Mouse (Mus musculus): ENCODE measurements around the gene Mapk7. TPM values are rescaled to one million over a fixed set of nuclear protein-coding genes. Genes with fewer than 3 reads are reported as not detected.

The Mapk7 gene
- polyA plus RNA-seq, 1 experiment from 2014 or later = 57.9 TPM

GRCm38 (mm10) chr11:61485541-61486457 is 8.4 kb downstream of the Mapk7 start:
- Histone ChIP-seq H3K9ac (no peak overlapping the region), H3K36me3 (replicated peaks; ENCODE audit: control insufficient read depth, insufficient read depth) (peaks cover 35% of the 10 kb centered on the region), H3K4me2 (replicated peaks) (peak overlapping the region; percentile 33), H3K9me3 (ENCODE audit: control insufficient read depth, low read length) (no peaks in the 10 kb centered on the region), H3K4me1 (replicated peaks; ENCODE audit: control insufficient read depth, insufficient read depth, low read length) (peaks cover 30% of the 10 kb centered on the region), H3K27ac (peak overlapping the region; percentile 79), H3K4me3 (replicated peaks; ENCODE audit: low read length) (0 out of 2 replicates have a peak overlapping the region, but pooled peaks have one; percentile 5), H3K27me3 (ENCODE audit: control insufficient read depth, insufficient read depth, low read length) (no peaks in the 10 kb centered on the region)
- ATAC-seq (ENCODE audit: low FRiP score) (no peak), DNase-seq (ENCODE audit: low spot score) (no peak)
- WGBS = 39% methylated on average over 22 of the region's 22 CpGs

- peak; percentile 59 for DNase-seq (ENCODE audit: low spot score)
- Histone ChIP-seq H3K4me1 (replicated peaks; ENCODE audit: control insufficient read depth, insufficient read depth, low read length) (peaks cover 30% of the 10 kb centered on the region), H3K4me3 (replicated peaks; ENCODE audit: low read length) (0 out of 2 replicates have a peak within 1 kb of the TSS, but pooled peaks have one; percentile 5), H3K4me2 (replicated peaks) (peak within 1 kb of the TSS; percentile 33), H3K36me3 (replicated peaks; ENCODE audit: control insufficient read depth, insufficient read depth) (peaks cover 25% of the 10 kb centered on the region), H3K9ac (no peak within 1 kb of the TSS), H3K27me3 (ENCODE audit: control insufficient read depth, insufficient read depth, low read length) (no peaks in the 10 kb centered on the region), H3K27ac (peak within 1 kb of the TSS; percentile 79), H3K9me3 (ENCODE audit: control insufficient read depth, low read length) (no peaks in the 10 kb centered on the region)
- WGBS = 14% methylated on average over 20 of the region's 20 CpGs
- peak; percentile 76 for ATAC-seq (ENCODE audit: low FRiP score)
Measured at GRCm38 (mm10) chr11:61484613-61485540, 9.3 kb downstream of the Mapk7 start, which contains the start of gene Mfap4. TSS of gene Mfap4 (plus strand) at chr11:61485431.

- H3K36me3 ChIP-seq (replicated peaks; ENCODE audit: control insufficient read depth, insufficient read depth) = peaks cover 19% of the 10 kb centered on the region
- WGBS = 8% methylated on average over 10 of the region's 10 CpGs
- H3K4me1 ChIP-seq (replicated peaks; ENCODE audit: control insufficient read depth, insufficient read depth, low read length) = peaks cover 30% of the 10 kb centered on the region
- peak overlapping the region; percentile 79 for H3K27ac ChIP-seq
- no peak overlapping the region for H3K9ac ChIP-seq
- H3K27me3 ChIP-seq (ENCODE audit: control insufficient read depth, insufficient read depth, low read length) = no peaks in the 10 kb centered on the region
- ATAC-seq (ENCODE audit: low FRiP score) = 0 out of 2 replicates have a peak, but pooled peaks have one; percentile 7
- H3K4me2 ChIP-seq (replicated peaks) = peak overlapping the region; percentile 11; the same call in 1 of the 2 replicates
- DNase-seq (ENCODE audit: low spot score) = no peak
- no peaks in the 10 kb centered on the region for H3K9me3 ChIP-seq (ENCODE audit: control insufficient read depth, low read length)
- H3K4me3 ChIP-seq (replicated peaks; ENCODE audit: low read length) = no peak overlapping the region
Measured at GRCm38 (mm10) chr11:61484256-61484612, 10.0 kb downstream of the Mapk7 start.

- H3K36me3 ChIP-seq (replicated peaks; ENCODE audit: control insufficient read depth, insufficient read depth) = peaks cover 10% of the 10 kb centered on the region
- H3K9me3 ChIP-seq (ENCODE audit: control insufficient read depth, low read length) = no peaks in the 10 kb centered on the region
- no peak overlapping the region for H3K9ac ChIP-seq
- peaks cover 30% of the 10 kb centered on the region for H3K4me1 ChIP-seq (replicated peaks; ENCODE audit: control insufficient read depth, insufficient read depth, low read length)
- WGBS = 70% methylated on average over 13 of the region's 13 CpGs
- no peaks in the 10 kb centered on the region for H3K27me3 ChIP-seq (ENCODE audit: control insufficient read depth, insufficient read depth, low read length)
- DNase-seq (ENCODE audit: low spot score) (no peak), ATAC-seq (ENCODE audit: low FRiP score) (no peak)
- H3K4me2 ChIP-seq (replicated peaks) = no peak overlapping the region
- 0 out of 2 replicates have a peak overlapping the region, but pooled peaks have one; percentile 79 for H3K27ac ChIP-seq
- no peak overlapping the region for H3K4me3 ChIP-seq (replicated peaks; ENCODE audit: low read length)
Measured at GRCm38 (mm10) chr11:61483226-61483845, 10.9 kb downstream of the Mapk7 start.

- H3K9ac ChIP-seq = no peak overlapping the region
- ATAC-seq (ENCODE audit: low FRiP score) (no peak), DNase-seq (ENCODE audit: low spot score) (no peak)
- peaks cover 31% of the 10 kb centered on the region for H3K4me1 ChIP-seq (replicated peaks; ENCODE audit: control insufficient read depth, insufficient read depth, low read length)
- WGBS = 80% methylated on average over 9 of the region's 9 CpGs
- no peaks in the 10 kb centered on the region for H3K9me3 ChIP-seq (ENCODE audit: control insufficient read depth, low read length)
- no peak overlapping the region for H3K27ac ChIP-seq
- H3K4me3 ChIP-seq (replicated peaks; ENCODE audit: low read length) = no peak overlapping the region
- H3K4me2 ChIP-seq (replicated peaks) = no peak overlapping the region
- H3K36me3 ChIP-seq (replicated peaks; ENCODE audit: control insufficient read depth, insufficient read depth) = no peaks in the 10 kb centered on the region
- no peaks in the 10 kb centered on the region for H3K27me3 ChIP-seq (ENCODE audit: control insufficient read depth, insufficient read depth, low read length)
Measured at GRCm38 (mm10) chr11:61481239-61482090, 12.7 kb downstream of the Mapk7 start.

- Histone ChIP-seq H3K4me1 (replicated peaks; ENCODE audit: control insufficient read depth, insufficient read depth, low read length) (peaks cover 15% of the 10 kb centered on the region), H3K9me3 (ENCODE audit: control insufficient read depth, low read length) (no peaks in the 10 kb centered on the region), H3K4me3 (replicated peaks; ENCODE audit: low read length) (no peak overlapping the region), H3K4me2 (replicated peaks) (no peak overlapping the region), H3K27me3 (ENCODE audit: control insufficient read depth, insufficient read depth, low read length) (no peaks in the 10 kb centered on the region), H3K36me3 (replicated peaks; ENCODE audit: control insufficient read depth, insufficient read depth) (no peaks in the 10 kb centered on the region), H3K9ac (no peak overlapping the region), H3K27ac (no peak overlapping the region)
- DNase-seq (ENCODE audit: low spot score) (no peak), ATAC-seq (ENCODE audit: low FRiP score) (no peak)
- WGBS = 92% methylated on average over 4 of the region's 4 CpGs
Measured at GRCm38 (mm10) chr11:61478788-61479187, 15.4 kb downstream of the Mapk7 start.

GRCm38 (mm10) chr11:61477566-61478508 is 16.4 kb downstream of the Mapk7 start:
- no peaks in the 10 kb centered on the region for H3K27me3 ChIP-seq (ENCODE audit: control insufficient read depth, insufficient read depth, low read length)
- no peaks in the 10 kb centered on the region for H3K9me3 ChIP-seq (ENCODE audit: control insufficient read depth, low read length)
- WGBS = 50% methylated on average over 17 of the region's 17 CpGs
- DNase-seq (ENCODE audit: low spot score) = no peak
- H3K4me2 ChIP-seq (replicated peaks) = peak overlapping the region; percentile 38
- no peak for ATAC-seq (ENCODE audit: low FRiP score)
- no peak overlapping the region for H3K4me3 ChIP-seq (replicated peaks; ENCODE audit: low read length)
- peaks cover 11% of the 10 kb centered on the region for H3K4me1 ChIP-seq (replicated peaks; ENCODE audit: control insufficient read depth, insufficient read depth, low read length)
- H3K27ac ChIP-seq = no peak overlapping the region
- no peak overlapping the region for H3K9ac ChIP-seq
- H3K36me3 ChIP-seq (replicated peaks; ENCODE audit: control insufficient read depth, insufficient read depth) = no peaks in the 10 kb centered on the region
